Mouse (Mus musculus) lung, adult 2 months (tissue): ENCODE measurements around the gene Macrod2.

Experiments used
- CTCF ChIP-seq: fragments of 200-500 bp; IDR thresholded peaks from 2 replicates; pipeline ENCODE4 v1.5.1; 2011; ENCODE audit warnings: mild to moderate bottlenecking, low read length, control low read depth; ENCODE audit not compliant: insufficient read depth
- POLR2A ChIP-seq: fragments of 200-500 bp; IDR thresholded peaks from 2 replicates; pipeline ENCODE4 v1.6.1; 2011; ENCODE audit warnings: low read depth, mild to moderate bottlenecking, control low read depth, low read length, borderline replicate concordance; ENCODE audit errors: extremely low read depth

DNA sequence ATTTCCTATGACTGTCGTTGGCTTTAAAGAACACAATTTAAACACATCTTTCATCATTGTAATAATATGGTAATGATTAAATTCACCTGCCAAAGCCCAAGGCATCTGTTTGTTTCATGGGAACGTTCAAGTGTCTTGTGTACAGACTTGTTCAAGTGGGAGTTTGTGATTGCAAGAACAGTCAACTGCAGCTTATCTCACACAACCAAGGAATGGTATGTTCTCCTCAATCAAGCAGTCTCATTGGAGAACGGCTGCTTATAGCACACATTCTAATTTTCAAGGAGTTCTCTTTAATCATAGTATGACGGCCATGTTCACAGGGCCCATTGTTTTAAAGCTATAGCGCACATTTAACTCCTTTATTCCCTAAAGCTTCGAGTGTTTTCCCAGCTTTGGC, 904.1 kb downstream of the Macrod2 start:
- no peak for TF ChIP-seq CTCF
- no peak for TF ChIP-seq POLR2A
